Mouse (Mus musculus): ENCODE data around the gene Klk14. TPM values are rescaled to one million over a fixed set of nuclear protein-coding genes. Genes with fewer than 3 reads are reported as not detected.

Klk14 gene
- not detected for polyA plus RNA-seq (2015; fragmentation: Illumina TruSeq; extraction: RNeasy Lipid Tissue Mini Kit (QIAGEN cat#74804); ENCODE audit: insufficient read depth, low replicate concordance)

DNA sequence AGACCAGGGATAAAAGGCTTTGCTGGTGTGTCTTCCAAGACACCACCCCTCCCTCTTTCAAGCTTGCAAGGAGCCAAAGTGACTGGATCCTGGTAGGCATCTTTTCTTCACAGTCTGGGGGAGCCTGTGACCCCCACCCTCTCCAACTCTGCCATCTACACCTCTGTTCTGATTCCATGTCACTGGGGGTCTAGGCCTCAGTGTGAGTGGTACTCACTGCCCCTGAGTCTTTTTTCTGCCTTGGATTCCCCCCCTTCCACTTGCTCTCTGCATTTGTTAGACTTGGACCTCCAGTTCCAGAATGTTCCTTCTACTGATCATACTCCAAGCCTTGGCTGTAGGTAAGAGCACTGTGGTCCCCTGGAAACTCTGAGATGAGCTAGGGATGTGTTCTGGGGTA lies at the start of gene Klk14:
Gene Klk14, plus strand, starts transcription at position 301 of the 400 bp plus-strand sequence.

GRCm38 (mm10) chr7:43660002-43660401 lies 30.2 kb upstream of the Klk14 start, which contains the start of gene Siglece:
Gene Siglece, minus strand, starts transcription at chr7:43660161.

DNA sequence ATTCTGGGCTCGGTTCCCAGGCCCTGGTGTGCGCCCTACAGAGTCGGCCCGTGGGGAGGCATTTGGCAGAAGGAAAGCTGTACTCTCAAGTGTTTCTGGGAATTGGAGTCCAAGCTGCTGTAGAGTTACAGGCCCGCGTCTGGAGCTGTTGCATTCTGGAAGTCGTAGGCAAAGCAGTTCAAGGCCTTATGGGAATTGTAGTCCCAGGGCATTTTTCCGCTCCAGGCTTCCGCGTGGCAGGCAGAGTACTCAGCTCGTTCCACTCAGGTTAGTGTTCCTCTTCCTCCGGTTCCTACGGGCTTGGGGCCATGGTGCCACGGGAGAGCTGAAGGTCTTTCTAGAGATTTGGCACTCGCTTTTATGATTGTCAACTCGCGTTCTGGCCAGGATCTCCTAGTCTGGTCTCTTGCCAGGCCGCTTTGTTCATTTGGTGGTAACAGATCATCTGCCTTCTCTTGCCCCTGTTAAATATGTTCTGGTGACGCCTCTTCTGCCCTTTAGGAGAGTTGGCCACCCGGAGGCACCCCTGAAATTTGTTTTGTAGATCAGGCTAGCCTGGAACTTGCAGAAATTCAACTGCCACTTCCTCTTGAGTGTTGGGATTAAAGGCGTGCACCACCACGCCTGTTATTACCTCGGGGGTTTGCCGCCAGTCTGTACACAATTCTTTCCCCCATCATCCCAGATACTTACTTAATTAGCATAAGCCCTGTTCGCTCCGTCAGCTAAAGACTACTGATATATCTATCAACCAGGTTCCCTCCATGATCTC lies 18.2 kb upstream of the Klk14 start, which contains the start of gene Ctu1:
Gene Ctu1, plus strand, starts transcription at position 208 of the 772 bp plus-strand sequence.

DNA sequence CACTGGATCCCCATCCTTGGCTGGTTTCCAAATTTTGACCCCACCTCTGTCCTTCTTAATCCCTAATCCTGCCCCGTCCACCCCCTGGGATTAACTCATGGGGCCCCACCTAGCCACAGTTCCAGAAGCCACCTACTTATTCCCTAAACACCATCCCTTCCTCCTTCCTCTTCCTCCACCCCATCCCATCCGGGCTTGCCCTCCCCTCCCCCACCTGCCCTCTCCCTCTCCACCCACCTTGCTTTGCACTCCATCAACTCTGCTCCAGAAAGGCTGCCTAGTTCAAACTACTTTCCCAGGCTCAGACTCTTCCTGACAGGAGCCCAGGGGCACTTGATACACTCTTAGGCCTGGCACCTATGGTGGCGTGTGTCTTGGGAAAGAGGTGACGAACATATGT lies 22.0 kb downstream of the Klk14 start, which contains the start of gene Klk13:
Gene Klk13, plus strand, starts transcription at position 301 of the 400 bp plus-strand sequence.

Other genes with a start within 250 kb of the Klk14 start
- gene Cldnd2, start 249.6 kb upstream of the Klk14 start, polyA plus RNA-seq (2015; fragmentation: Illumina TruSeq; extraction: RNeasy Lipid Tissue Mini Kit (QIAGEN cat#74804); ENCODE audit: insufficient read depth, low replicate concordance) = not detected
- 48.7 TPM for gene Etfb, start 246.3 kb upstream of the Klk14 start, polyA plus RNA-seq (2015; fragmentation: Illumina TruSeq; extraction: RNeasy Lipid Tissue Mini Kit (QIAGEN cat#74804); ENCODE audit: insufficient read depth, low replicate concordance)
- not detected for gene Gm45233, start 246.3 kb upstream of the Klk14 start, polyA plus RNA-seq (2015; fragmentation: Illumina TruSeq; extraction: RNeasy Lipid Tissue Mini Kit (QIAGEN cat#74804); ENCODE audit: insufficient read depth, low replicate concordance)
- 1.5 TPM for gene Vsig10l, start 227.3 kb upstream of the Klk14 start, polyA plus RNA-seq (2015; fragmentation: Illumina TruSeq; extraction: RNeasy Lipid Tissue Mini Kit (QIAGEN cat#74804); ENCODE audit: insufficient read depth, low replicate concordance)
- not detected for gene Iglon5, start 200.3 kb upstream of the Klk14 start, polyA plus RNA-seq (2015; fragmentation: Illumina TruSeq; extraction: RNeasy Lipid Tissue Mini Kit (QIAGEN cat#74804); ENCODE audit: insufficient read depth, low replicate concordance)
- gene 4931406B18Rik, start 184.5 kb upstream of the Klk14 start, polyA plus RNA-seq (2015; fragmentation: Illumina TruSeq; extraction: RNeasy Lipid Tissue Mini Kit (QIAGEN cat#74804); ENCODE audit: insufficient read depth, low replicate concordance) = 0.12 TPM
- gene Cd33, start 146.0 kb upstream of the Klk14 start, polyA plus RNA-seq (2015; fragmentation: Illumina TruSeq; extraction: RNeasy Lipid Tissue Mini Kit (QIAGEN cat#74804); ENCODE audit: insufficient read depth, low replicate concordance) = 36.3 TPM
- gene Zfp658, start 128.2 kb upstream of the Klk14 start, polyA plus RNA-seq (2015; fragmentation: Illumina TruSeq; extraction: RNeasy Lipid Tissue Mini Kit (QIAGEN cat#74804); ENCODE audit: insufficient read depth, low replicate concordance) = 9.9 TPM
- 7.9 TPM for gene Zfp719, start 110.8 kb upstream of the Klk14 start, polyA plus RNA-seq (2015; fragmentation: Illumina TruSeq; extraction: RNeasy Lipid Tissue Mini Kit (QIAGEN cat#74804); ENCODE audit: insufficient read depth, low replicate concordance)
- 0.28 TPM for gene Zfp819, start 83.2 kb upstream of the Klk14 start, polyA plus RNA-seq (2015; fragmentation: Illumina TruSeq; extraction: RNeasy Lipid Tissue Mini Kit (QIAGEN cat#74804); ENCODE audit: insufficient read depth, low replicate concordance)
- not detected for gene Ceacam18, start 55.7 kb upstream of the Klk14 start, polyA plus RNA-seq (2015; fragmentation: Illumina TruSeq; extraction: RNeasy Lipid Tissue Mini Kit (QIAGEN cat#74804); ENCODE audit: insufficient read depth, low replicate concordance)
- gene Siglece, start 30.3 kb upstream of the Klk14 start, polyA plus RNA-seq (2015; fragmentation: Illumina TruSeq; extraction: RNeasy Lipid Tissue Mini Kit (QIAGEN cat#74804); ENCODE audit: insufficient read depth, low replicate concordance) = 26.2 TPM
- gene Ctu1, start 18.4 kb upstream of the Klk14 start, polyA plus RNA-seq (2015; fragmentation: Illumina TruSeq; extraction: RNeasy Lipid Tissue Mini Kit (QIAGEN cat#74804); ENCODE audit: insufficient read depth, low replicate concordance) = 5.7 TPM
- not detected for gene Klk13, start 22.1 kb downstream of the Klk14 start, polyA plus RNA-seq (2015; fragmentation: Illumina TruSeq; extraction: RNeasy Lipid Tissue Mini Kit (QIAGEN cat#74804); ENCODE audit: insufficient read depth, low replicate concordance)
- not detected for gene Klk12, start 78.5 kb downstream of the Klk14 start, polyA plus RNA-seq (2015; fragmentation: Illumina TruSeq; extraction: RNeasy Lipid Tissue Mini Kit (QIAGEN cat#74804); ENCODE audit: insufficient read depth, low replicate concordance)
- not detected for gene Klk11, start 84.2 kb downstream of the Klk14 start, polyA plus RNA-seq (2015; fragmentation: Illumina TruSeq; extraction: RNeasy Lipid Tissue Mini Kit (QIAGEN cat#74804); ENCODE audit: insufficient read depth, low replicate concordance)
- not detected for gene Klk10, start 90.6 kb downstream of the Klk14 start, polyA plus RNA-seq (2015; fragmentation: Illumina TruSeq; extraction: RNeasy Lipid Tissue Mini Kit (QIAGEN cat#74804); ENCODE audit: insufficient read depth, low replicate concordance)
- not detected for gene Klk9, start 101.5 kb downstream of the Klk14 start, polyA plus RNA-seq (2015; fragmentation: Illumina TruSeq; extraction: RNeasy Lipid Tissue Mini Kit (QIAGEN cat#74804); ENCODE audit: insufficient read depth, low replicate concordance)
- gene Klk8, start 107.2 kb downstream of the Klk14 start, polyA plus RNA-seq (2015; fragmentation: Illumina TruSeq; extraction: RNeasy Lipid Tissue Mini Kit (QIAGEN cat#74804); ENCODE audit: insufficient read depth, low replicate concordance) = 18.2 TPM
- gene Klk7, start 120.9 kb downstream of the Klk14 start, polyA plus RNA-seq (2015; fragmentation: Illumina TruSeq; extraction: RNeasy Lipid Tissue Mini Kit (QIAGEN cat#74804); ENCODE audit: insufficient read depth, low replicate concordance) = not detected
- not detected for gene Klk6, start 134.1 kb downstream of the Klk14 start, polyA plus RNA-seq (2015; fragmentation: Illumina TruSeq; extraction: RNeasy Lipid Tissue Mini Kit (QIAGEN cat#74804); ENCODE audit: insufficient read depth, low replicate concordance)
- gene Klk5, start 151.6 kb downstream of the Klk14 start, polyA plus RNA-seq (2015; fragmentation: Illumina TruSeq; extraction: RNeasy Lipid Tissue Mini Kit (QIAGEN cat#74804); ENCODE audit: insufficient read depth, low replicate concordance) = not detected
- not detected for gene Klk4, start 190.7 kb downstream of the Klk14 start, polyA plus RNA-seq (2015; fragmentation: Illumina TruSeq; extraction: RNeasy Lipid Tissue Mini Kit (QIAGEN cat#74804); ENCODE audit: insufficient read depth, low replicate concordance)
- gene Klk15, start 243.3 kb downstream of the Klk14 start, polyA plus RNA-seq (2015; fragmentation: Illumina TruSeq; extraction: RNeasy Lipid Tissue Mini Kit (QIAGEN cat#74804); ENCODE audit: insufficient read depth, low replicate concordance) = not detected

Measured in spleen, adult 10 weeks (tissue).